Mouse (Mus musculus): ENCODE measurements around the gene Cdkl4.

- no peak for TF ChIP-seq CTCF (IDR thresholded peaks at IDR 0.05; ENCODE audit: control insufficient read depth, insufficient read depth, insufficient replicate concordance, low read depth, low read length)
- no peak for TF ChIP-seq POLR2A (IDR thresholded peaks at IDR 0.05; ENCODE audit: control insufficient read depth, low read depth, low read length)
Measured at GRCm38 (mm10) chr17:80543646-80544045, 34.0 kb downstream of the Cdkl4 start.

Measured in testis, adult 2 months (tissue).